Mouse (Mus musculus): ENCODE data around the gene Ugt1a2.

The Ugt1a2 gene

GRCm38 (mm10) chr1:88235046-88235893, 34.9 kb downstream of the Ugt1a2 start:
- no peak for DNase-seq

GRCm38 (mm10) chr1:88235894-88236415, 35.6 kb downstream of the Ugt1a2 start:
- no peak for DNase-seq

GRCm38 (mm10) chr1:88237311-88237710, 36.9 kb downstream of the Ugt1a2 start:
- no peak for DNase-seq

- no peak for DNase-seq
These were observed 38.4 kb downstream of the Ugt1a2 start for GRCm38 (mm10) chr1:88238771-88239170.

- no peak for DNase-seq
These were observed 39.7 kb downstream of the Ugt1a2 start for GRCm38 (mm10) chr1:88240072-88240471.

GRCm38 (mm10) chr1:88240579-88240978, 40.2 kb downstream of the Ugt1a2 start:
- DNase-seq = no peak

- DNase-seq = no peak
These were observed 43.5 kb downstream of the Ugt1a2 start for GRCm38 (mm10) chr1:88243861-88244260.

- DNase-seq = no peak
These were observed 45.5 kb downstream of the Ugt1a2 start for GRCm38 (mm10) chr1:88245881-88246280.

GRCm38 (mm10) chr1:88246386-88246785, 46.0 kb downstream of the Ugt1a2 start:
- DNase-seq = no peak

- no peak for DNase-seq
These were observed 47.3 kb downstream of the Ugt1a2 start for GRCm38 (mm10) chr1:88247660-88248059.

GRCm38 (mm10) chr1:88248658-88249057, 48.3 kb downstream of the Ugt1a2 start:
- DNase-seq = no peak

- DNase-seq = no peak
These were observed 49.2 kb downstream of the Ugt1a2 start for GRCm38 (mm10) chr1:88249596-88249995.

- DNase-seq = no peak
These were observed 49.6 kb downstream of the Ugt1a2 start for GRCm38 (mm10) chr1:88250023-88250422.

GRCm38 (mm10) chr1:88253106-88253505, 52.7 kb downstream of the Ugt1a2 start:
- no peak for DNase-seq

GRCm38 (mm10) chr1:88253540-88253939, 53.1 kb downstream of the Ugt1a2 start:
- DNase-seq = no peak

GRCm38 (mm10) chr1:88254793-88255465, 54.5 kb downstream of the Ugt1a2 start:
- DNase-seq = no peak

- DNase-seq = no peak
These were observed 55.1 kb downstream of the Ugt1a2 start for GRCm38 (mm10) chr1:88255466-88255857.

GRCm38 (mm10) chr1:88255989-88256754, 55.8 kb downstream of the Ugt1a2 start:
- DNase-seq = no peak

GRCm38 (mm10) chr1:88256886-88257663, 56.7 kb downstream of the Ugt1a2 start:
- DNase-seq = no peak

GRCm38 (mm10) chr1:88257681-88258080, 57.3 kb downstream of the Ugt1a2 start:
- DNase-seq = no peak

- no peak for DNase-seq
These were observed 58.0 kb downstream of the Ugt1a2 start for GRCm38 (mm10) chr1:88258361-88258760.

GRCm38 (mm10) chr1:88258881-88259642, 58.7 kb downstream of the Ugt1a2 start:
- DNase-seq = peak; percentile 64
